Mouse (Mus musculus) stomach, embryonic 14.5 days (tissue): Measurements from ENCODE around the gene 5031439G07Rik. TPM values are rescaled to one million over a fixed set of nuclear protein-coding genes. Genes with fewer than 3 reads are reported as not detected.

Experiments used
- ATAC-seq: fragments of 200-750 bp; cut with Nextera tagmentation; 2 replicates; pipeline ENCODE4 v1.8.0; 2017; ENCODE audit warnings: low read depth, moderate TSS enrichment; ENCODE audit not compliant: insufficient number of reproducible peaks, insufficient read depth, low FRiP score
- H3K27ac ChIP-seq: fragments of 300-500 bp; sonication (generic); 2 replicates; pipeline ENCODE4 v1.5.1; 2014; ENCODE audit warnings: mild to moderate bottlenecking, low read length, moderate library complexity, mixed read lengths
- H3K27me3 ChIP-seq: fragments of 300-500 bp; sonication (generic); 2 replicates; pipeline ENCODE4 v1.6.1; 2014; ENCODE audit warnings: low read length, control low read depth, mixed read lengths; ENCODE audit not compliant: control insufficient read depth, insufficient read depth
- H3K36me3 ChIP-seq: fragments of 300-500 bp; sonication (generic); 2 replicates; pipeline ENCODE4 v1.6.1; 2014; ENCODE audit warnings: mild to moderate bottlenecking, control low read depth, low read length, moderate library complexity, mixed read lengths; ENCODE audit not compliant: control insufficient read depth, insufficient read depth
- H3K4me1 ChIP-seq: fragments of 300-500 bp; sonication (generic); 2 replicates; pipeline ENCODE4 v1.6.1; 2014; ENCODE audit warnings: low read length, control low read depth, mixed read lengths; ENCODE audit not compliant: control insufficient read depth, insufficient read depth
- H3K4me2 ChIP-seq: fragments of 300-500 bp; sonication (generic); replicated peaks from 2 replicates; pipeline ENCODE4 v1.6.1; 2014; ENCODE audit warnings: low read depth, low read length, control low read depth
- H3K4me3 ChIP-seq: fragments of 300-500 bp; sonication (generic); 2 replicates; pipeline ENCODE4 v1.5.1; 2014; ENCODE audit warnings: low read depth, low read length, control low read depth
- H3K9ac ChIP-seq: fragments of 300-500 bp; sonication (generic); replicated peaks from 2 replicates; pipeline ENCODE4 v1.6.1; 2014; ENCODE audit warnings: low read depth, mild to moderate bottlenecking, control low read depth, low read length, moderate library complexity, mixed read lengths
- H3K9me3 ChIP-seq: fragments of 300-500 bp; sonication (generic); 2 replicates; pipeline ENCODE4 v1.6.1; 2016; ENCODE audit warnings: low read depth, low read length, control low read depth; ENCODE audit not compliant: control insufficient read depth
- WGBS: fragments of 180-500 bp; shearing (Covaris S2); extraction: QIAGEN DNeasy Blood & Tissue Kit; methylation state at CpG from one replicate; pipeline ENCODE4 v1.1.7; 2014; 5-methylcytosine and 5-hydroxymethylcytosine counted together
- polyA plus RNA-seq: library from polyadenylated mRNA; unstranded; fragments of >200 nt; fragmentation: Nextera tagmentation; extraction: Ambion mirVana; gene quantifications from 2 replicates; pipeline ENCODE4 v1.2.1, GENCODE M21; 2014

The 5031439G07Rik gene
- polyA plus RNA-seq, 1 experiment from 2014 or later: 8.8 TPM

DNA sequence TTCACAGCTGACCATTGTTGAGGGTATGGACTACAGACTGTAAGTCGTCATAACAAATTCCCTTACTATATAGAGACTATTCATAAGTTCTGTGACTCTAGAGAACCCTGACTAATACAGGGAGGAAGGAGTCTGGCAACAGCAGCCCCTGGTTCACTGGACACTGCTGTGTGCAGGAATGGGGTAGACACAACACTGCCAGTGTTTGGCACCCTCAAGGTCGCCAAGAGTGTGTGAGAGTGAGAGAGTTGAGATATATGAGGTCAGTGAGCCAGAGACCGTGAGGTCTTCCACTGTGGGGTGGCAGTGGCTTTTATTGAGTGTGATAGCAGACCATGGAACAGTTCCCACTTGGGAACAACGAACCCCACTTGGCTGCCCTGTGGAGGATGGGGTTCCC, 37.8 kb upstream of the 5031439G07Rik start:
- no peak overlapping the region for H3K4me2 ChIP-seq
- ATAC-seq: no peak
- H3K9me3 ChIP-seq: no peaks in the 10 kb centered on the region
- H3K4me1 ChIP-seq: no peaks in the 10 kb centered on the region
- H3K36me3 ChIP-seq: no peaks in the 10 kb centered on the region
- no peak overlapping the region for H3K4me3 ChIP-seq
- H3K9ac ChIP-seq: no peak overlapping the region
- H3K27ac ChIP-seq: no peak overlapping the region
- H3K27me3 ChIP-seq: no peaks in the 10 kb centered on the region
- WGBS: 78% methylated on average over 4 of the region's 4 CpGs

DNA sequence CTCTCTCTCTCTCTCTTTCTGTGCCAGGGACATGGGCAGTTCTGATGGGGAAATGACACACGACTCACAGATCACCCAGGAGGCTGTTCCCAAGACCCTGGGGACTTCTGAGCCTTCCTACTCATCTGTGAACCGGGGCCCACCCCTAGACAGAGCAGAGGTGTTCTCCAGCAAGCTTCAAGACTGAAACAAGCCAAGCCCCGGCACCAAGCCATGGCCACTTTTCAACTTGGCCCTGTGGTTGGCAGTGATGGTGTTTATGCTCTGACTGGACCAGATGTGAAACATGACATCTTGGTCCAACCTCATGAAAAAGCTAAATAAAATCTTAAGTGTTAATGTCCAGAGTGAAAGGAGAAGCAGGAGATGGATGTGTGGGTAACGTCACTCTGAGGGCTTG, 33.9 kb upstream of the 5031439G07Rik start:
- no peak overlapping the region for H3K9ac ChIP-seq
- H3K4me1 ChIP-seq: no peaks in the 10 kb centered on the region
- H3K27me3 ChIP-seq: no peaks in the 10 kb centered on the region
- WGBS: 68% methylated on average over 4 of the region's 4 CpGs
- no peak overlapping the region for H3K4me2 ChIP-seq
- no peaks in the 10 kb centered on the region for H3K36me3 ChIP-seq
- no peaks in the 10 kb centered on the region for H3K9me3 ChIP-seq
- ATAC-seq: no peak
- no peak overlapping the region for H3K27ac ChIP-seq
- H3K4me3 ChIP-seq: no peak overlapping the region

DNA sequence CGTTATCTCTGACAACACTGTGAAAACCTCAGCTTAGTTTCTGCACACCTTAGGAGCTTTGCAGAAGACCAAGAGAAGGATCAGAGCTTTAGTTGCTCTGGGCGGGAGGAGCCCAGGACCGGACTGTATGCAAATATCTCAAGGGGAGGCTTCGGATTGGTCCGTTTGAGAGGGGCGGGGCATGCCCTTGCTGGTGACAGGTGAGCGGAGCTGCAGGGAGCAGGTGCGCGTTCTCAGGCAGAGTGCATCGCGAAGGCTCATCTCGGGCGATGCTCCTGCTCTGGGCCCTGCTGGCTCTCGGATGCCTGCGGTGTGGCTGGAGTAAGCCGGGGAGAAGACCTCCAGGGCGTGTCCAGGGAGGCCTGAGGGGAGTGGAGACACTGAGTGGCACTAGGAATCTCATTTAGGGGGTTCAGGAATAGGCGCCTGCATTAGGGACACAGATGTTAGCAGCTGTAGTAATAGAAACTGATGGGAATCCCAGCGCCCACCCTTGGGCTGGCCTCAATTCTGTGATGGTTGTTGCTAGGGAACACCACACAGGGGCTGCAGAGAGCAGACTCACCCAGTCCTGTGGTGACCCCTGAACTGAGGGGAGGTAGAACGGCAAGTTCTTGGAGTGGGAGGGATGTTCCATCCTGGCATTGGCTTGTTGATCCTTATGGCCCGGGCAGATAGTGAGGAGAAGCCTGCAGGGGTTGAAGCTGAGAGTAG, 28.8 kb upstream of the 5031439G07Rik start, which contains the start of gene Upk3a:
Upk3a (plus strand) TSS at position 191 of the 714 bp plus-strand sequence.
- H3K4me2 ChIP-seq: peak within 1 kb of the TSS; percentile 12; the same call in 1 of the 2 replicates
- no peaks in the 10 kb centered on the region for H3K9me3 ChIP-seq
- H3K27ac ChIP-seq: no peak within 1 kb of the TSS
- no peak for ATAC-seq
- peaks cover 9% of the 10 kb centered on the region; the same call in 1 of the 2 replicates for H3K4me1 ChIP-seq
- no peak within 1 kb of the TSS for H3K4me3 ChIP-seq
- H3K36me3 ChIP-seq: no peaks in the 10 kb centered on the region
- WGBS: 7% methylated on average over 21 of the region's 21 CpGs
- no peak within 1 kb of the TSS for H3K9ac ChIP-seq
- no peaks in the 10 kb centered on the region for H3K27me3 ChIP-seq

DNA sequence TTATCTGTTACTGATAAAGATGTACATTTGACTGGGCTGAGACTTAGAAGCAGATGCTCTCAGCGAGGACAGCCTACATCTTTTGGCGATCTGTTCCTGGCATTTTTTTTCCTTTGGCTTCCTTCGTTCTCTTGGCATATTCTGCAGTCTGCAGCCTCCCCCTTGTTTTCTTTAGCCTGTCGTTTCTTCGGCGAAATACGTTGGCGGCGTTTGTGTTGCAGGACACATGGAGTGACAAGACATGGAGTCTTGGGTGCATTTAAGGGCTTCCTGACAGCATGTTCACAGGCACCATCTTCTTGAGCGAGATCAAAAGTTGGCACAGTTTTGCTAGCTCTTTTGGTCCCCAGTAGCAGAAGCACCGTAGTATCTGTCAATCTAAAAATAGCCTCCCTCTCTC, 27.4 kb upstream of the 5031439G07Rik start:
- Histone ChIP-seq H3K36me3 (no peaks in the 10 kb centered on the region), H3K4me1 (peaks cover 14% of the 10 kb centered on the region; the same call in 1 of the 2 replicates), H3K27ac (no peak overlapping the region), H3K9me3 (no peaks in the 10 kb centered on the region), H3K27me3 (no peaks in the 10 kb centered on the region), H3K4me2 (no peak overlapping the region), H3K4me3 (no peak overlapping the region), H3K9ac (no peak overlapping the region)
- WGBS: 85% methylated on average over 11 of the region's 11 CpGs
- no peak for ATAC-seq

DNA sequence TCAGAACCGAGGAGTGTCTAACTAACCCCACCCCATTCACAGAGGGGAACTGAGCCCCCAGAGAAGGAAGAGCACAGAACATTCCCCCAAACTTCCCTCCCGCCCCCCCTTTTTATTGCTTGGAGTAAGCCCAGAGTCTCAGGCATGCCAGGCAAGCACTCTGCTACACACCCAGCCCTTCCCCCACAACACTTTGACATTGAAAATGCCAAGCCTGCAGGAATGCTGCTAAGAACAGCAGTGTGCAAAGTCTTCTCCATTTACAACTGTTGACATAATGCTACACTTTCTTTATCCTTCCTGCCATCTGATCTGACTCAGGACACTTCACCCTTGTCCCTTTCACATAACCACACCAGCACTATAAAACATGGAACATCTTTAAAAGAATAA, 24.3 kb upstream of the 5031439G07Rik start:
- Histone ChIP-seq H3K4me2 (peak overlapping the region; percentile 30; the same call in 1 of the 2 replicates), H3K4me3 (no peak overlapping the region), H3K27ac (peak overlapping the region; percentile 52; the same call in 1 of the 2 replicates), H3K36me3 (no peaks in the 10 kb centered on the region), H3K9ac (no peak overlapping the region), H3K27me3 (no peaks in the 10 kb centered on the region), H3K4me1 (peaks cover 14% of the 10 kb centered on the region; the same call in 1 of the 2 replicates), H3K9me3 (no peaks in the 10 kb centered on the region)
- 37% methylated on average over 2 of the region's 2 CpGs for WGBS
- peak; percentile 62; the same call in 1 of the 2 replicates for ATAC-seq

DNA sequence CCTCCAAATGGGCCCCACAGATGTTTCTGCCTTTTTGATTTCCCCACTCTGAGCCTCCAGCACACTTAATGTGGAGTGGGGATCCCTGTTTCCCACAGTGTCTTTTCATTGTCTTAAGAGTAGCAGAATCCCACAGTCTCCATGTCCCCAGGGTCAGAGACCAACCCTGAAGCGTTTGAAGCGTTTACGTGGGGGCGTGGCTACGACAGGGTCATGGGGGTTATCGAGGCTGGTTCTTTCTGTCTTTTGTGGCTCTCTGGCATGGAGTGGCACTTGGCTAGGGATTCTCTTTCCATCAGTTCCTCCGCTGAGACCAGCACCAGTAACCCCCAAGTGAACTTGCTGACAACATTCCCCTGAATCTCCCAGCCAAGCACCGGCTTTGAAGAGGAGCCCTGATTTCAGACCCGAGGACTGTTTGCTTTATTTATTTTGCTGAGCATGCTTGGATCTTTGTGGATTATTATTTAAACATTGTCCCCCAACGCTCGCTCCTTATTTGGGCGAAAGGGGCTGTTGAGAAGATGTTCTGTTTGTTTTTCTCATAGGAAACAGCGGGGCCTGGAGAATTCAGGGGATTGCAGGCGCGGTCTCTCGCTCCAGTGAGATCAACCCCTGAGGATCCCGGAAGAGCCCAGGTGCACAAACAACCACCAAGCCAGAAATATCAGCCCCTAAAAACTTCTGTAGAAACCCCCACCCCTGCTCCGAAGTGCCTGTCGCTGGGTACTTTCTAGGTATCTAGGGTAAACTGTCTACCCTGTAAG, 23.7 kb upstream of the 5031439G07Rik start:
- WGBS: 14% methylated on average over 19 of the region's 19 CpGs
- H3K4me3 ChIP-seq: no peak overlapping the region
- H3K9me3 ChIP-seq: no peaks in the 10 kb centered on the region
- H3K9ac ChIP-seq: no peak overlapping the region
- peak overlapping the region; percentile 30; the same call in 1 of the 2 replicates for H3K4me2 ChIP-seq
- peak; percentile 29; the same call in 1 of the 2 replicates for ATAC-seq
- peak overlapping the region; percentile 64 for H3K27ac ChIP-seq
- no peaks in the 10 kb centered on the region for H3K36me3 ChIP-seq
- H3K4me1 ChIP-seq: peaks cover 14% of the 10 kb centered on the region; the same call in 1 of the 2 replicates
- no peaks in the 10 kb centered on the region for H3K27me3 ChIP-seq

DNA sequence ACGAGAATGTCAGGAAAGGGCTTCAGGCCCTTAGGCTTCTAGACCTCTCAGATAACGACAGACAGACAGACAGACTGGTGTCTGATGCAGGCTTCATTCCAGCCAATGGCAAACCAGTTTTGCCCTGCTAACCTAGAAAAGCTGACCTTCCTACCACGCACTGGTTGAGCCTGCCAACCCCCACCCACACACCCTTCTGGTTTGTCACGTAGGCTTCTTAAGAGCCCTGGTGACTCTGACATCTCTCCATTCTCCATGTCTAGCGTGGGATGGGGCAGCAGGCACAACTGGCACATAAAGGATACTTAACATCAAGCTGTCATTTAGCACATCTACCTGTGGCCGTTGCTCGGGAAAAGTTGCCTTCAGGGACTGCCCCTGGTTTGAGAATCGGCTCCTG, 21.3 kb upstream of the 5031439G07Rik start:
- H3K27me3 ChIP-seq: no peaks in the 10 kb centered on the region
- no peak overlapping the region for H3K9ac ChIP-seq
- H3K4me1 ChIP-seq: peaks cover 11% of the 10 kb centered on the region; the same call in 1 of the 2 replicates
- H3K4me3 ChIP-seq: no peak overlapping the region
- no peaks in the 10 kb centered on the region for H3K36me3 ChIP-seq
- H3K9me3 ChIP-seq: no peaks in the 10 kb centered on the region
- ATAC-seq: no peak
- no peak overlapping the region for H3K4me2 ChIP-seq
- WGBS: 84% methylated on average over 8 of the region's 8 CpGs
- no peak overlapping the region for H3K27ac ChIP-seq
